Mouse (Mus musculus) kidney, adult 2 months (tissue): ENCODE measurements around the gene Pate2.

Source experiments
- CTCF ChIP-seq: fragments of 200-500 bp; conservative IDR thresholded peaks from 2 replicates; pipeline ENCODE4 v1.5.1; 2011; ENCODE audit warnings: low read depth, mild to moderate bottlenecking, control low read depth, low read length, moderate library complexity, mixed read lengths; ENCODE audit not compliant: insufficient read depth, insufficient read length
- POLR2A ChIP-seq: fragments of 200-500 bp; IDR thresholded peaks from one replicate; pipeline ENCODE4 v1.6.1; 2011; ENCODE audit warnings: low read depth, low read length, control low read depth

DNA sequence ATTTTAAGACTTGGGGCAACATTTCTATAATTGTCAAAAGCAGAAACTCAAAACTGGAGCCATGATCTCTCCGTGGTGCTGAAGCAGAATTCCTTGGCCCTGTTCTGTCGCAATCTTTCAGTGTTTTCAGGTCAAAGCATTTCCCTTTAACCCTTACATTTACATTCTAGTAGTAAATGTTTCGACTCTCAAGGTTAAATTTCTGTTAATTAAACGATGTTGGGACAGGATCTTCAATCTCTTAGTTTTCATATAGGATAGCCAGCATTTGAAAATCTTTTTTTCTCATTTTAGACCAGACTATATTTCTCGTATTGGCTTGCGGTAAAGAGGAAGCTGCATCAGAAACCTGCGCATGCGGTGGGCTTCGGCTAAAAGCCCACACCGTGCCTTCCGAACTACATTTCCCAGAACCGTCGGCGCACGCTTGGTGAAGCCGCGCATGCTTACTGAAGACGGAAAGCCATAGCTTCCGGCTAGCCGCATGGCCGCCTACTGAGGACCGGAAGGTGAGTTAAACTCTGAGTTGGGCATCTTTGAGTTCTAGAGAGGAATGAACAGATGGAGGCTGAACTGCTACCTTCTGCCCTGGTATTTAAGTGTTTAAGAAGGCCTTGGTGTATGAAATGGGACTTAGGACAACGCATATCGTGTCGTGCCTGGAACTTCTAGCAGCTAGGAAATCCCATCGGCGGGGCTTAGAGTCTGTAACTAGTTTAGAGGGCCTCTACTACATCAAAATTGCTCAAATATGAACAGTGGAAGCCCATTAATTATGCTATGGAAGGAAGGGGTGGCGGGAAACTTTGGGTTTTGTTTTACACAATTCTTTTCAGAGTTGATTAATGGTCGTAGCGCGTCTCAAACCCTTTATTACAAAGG is 10.8 kb upstream of the Pate2 start:
- TF ChIP-seq POLR2A, result peak; percentile 47
- TF ChIP-seq CTCF, result no peak
